Mouse (Mus musculus): Measurements from ENCODE around the gene Fut11. TPM values are rescaled to one million over a fixed set of nuclear protein-coding genes. Genes with fewer than 3 reads are reported as not detected.

The Fut11 gene
- polyA plus RNA-seq (2015; fragmentation: Nextera tagmentation; extraction: Ambion mirVana), result 13.0 and 13.7 TPM in 2 replicates

DNA sequence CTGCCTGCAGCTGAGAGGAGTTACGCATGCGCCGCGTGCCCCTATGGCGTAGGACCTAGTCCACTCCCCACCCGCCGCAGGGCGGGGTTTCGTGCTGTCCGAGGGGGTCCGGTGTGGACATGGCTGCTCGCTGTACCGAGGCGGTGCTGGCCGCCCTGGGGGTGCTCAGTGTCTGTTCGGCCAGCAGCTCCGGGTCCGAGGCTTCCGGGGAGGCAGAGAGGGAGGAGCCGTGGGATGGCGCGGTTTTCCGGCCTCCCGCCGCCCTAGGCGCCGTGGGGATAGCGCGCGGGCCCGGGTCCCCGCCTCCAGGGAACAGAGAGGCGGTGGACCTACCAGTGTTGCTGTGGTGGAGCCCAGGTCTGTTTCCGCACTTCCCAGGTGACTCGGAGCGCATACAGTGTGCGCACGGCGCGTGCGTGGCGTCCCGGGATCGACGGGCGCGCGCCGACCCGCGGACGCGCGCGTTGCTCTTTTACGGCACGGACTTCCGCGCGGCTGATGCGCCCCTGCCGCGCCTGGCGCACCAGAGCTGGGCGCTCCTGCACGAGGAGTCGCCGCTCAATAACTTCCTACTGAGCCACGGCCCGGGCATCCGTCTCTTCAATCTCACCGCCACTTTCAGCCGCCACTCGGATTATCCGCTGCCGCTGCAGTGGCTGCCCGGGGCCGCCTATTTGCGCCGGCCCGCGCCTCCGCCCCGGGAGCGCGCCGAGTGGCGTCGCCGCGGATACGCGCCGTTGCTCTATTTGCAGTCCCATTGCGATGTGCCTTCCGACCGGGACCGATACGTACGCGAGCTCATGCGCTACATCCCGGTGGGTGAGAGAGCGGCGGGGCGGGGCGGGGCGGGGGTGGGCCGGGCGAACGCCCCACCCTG, at the start of gene Fut11:
Fut11 (plus strand) TSS at position 85 of the 877 bp plus-strand sequence.
- ATAC-seq (ENCODE audit: low FRiP score, low TSS enrichment) (peak; percentile 91), DNase-seq (ENCODE audit: low spot score) (peak; percentile 88)
- WGBS, result under 1% methylated on average over 83 of the region's 111 CpGs
- no peaks in the 10 kb centered on the region for H3K27me3 ChIP-seq (ENCODE audit: control insufficient read depth, insufficient read depth, low read length)
- H3K36me3 ChIP-seq (ENCODE audit: control insufficient read depth, insufficient read depth, low read length), result peaks cover 29% of the 10 kb centered on the region
- H3K9ac ChIP-seq (ENCODE audit: low read length), result peak within 1 kb of the TSS; percentile 90
- H3K4me1 ChIP-seq (replicated peaks; ENCODE audit: control insufficient read depth, insufficient read depth), result peaks cover 6% of the 10 kb centered on the region
- peak within 1 kb of the TSS; percentile 98 for H3K27ac ChIP-seq (replicated peaks)
- no peaks in the 10 kb centered on the region for H3K9me3 ChIP-seq (ENCODE audit: control insufficient read depth, low read length)
- H3K4me2 ChIP-seq (replicated peaks; ENCODE audit: low read depth), result peak within 1 kb of the TSS; percentile 74
- TF ChIP-seq EP300 (optimal IDR thresholded peaks at IDR 0.05) (no peak), CTCF (IDR thresholded peaks at IDR 0.05; ENCODE audit: low read depth) (no peak)
- peak within 1 kb of the TSS; percentile 94 for H3K4me3 ChIP-seq (ENCODE audit: low read depth, low read length)

GRCm38 (mm10) chr14:20645547-20645946, 49.2 kb upstream of the Fut11 start:
- H3K4me3 ChIP-seq (ENCODE audit: low read depth, low read length), result no peak overlapping the region
- H3K27me3 ChIP-seq (ENCODE audit: control insufficient read depth, insufficient read depth, low read length), result no peaks in the 10 kb centered on the region
- H3K4me1 ChIP-seq (replicated peaks; ENCODE audit: control insufficient read depth, insufficient read depth), result no peaks in the 10 kb centered on the region
- H3K36me3 ChIP-seq (ENCODE audit: control insufficient read depth, insufficient read depth, low read length), result no peaks in the 10 kb centered on the region
- DNase-seq (ENCODE audit: low spot score) (no peak), ATAC-seq (ENCODE audit: low FRiP score, low TSS enrichment) (no peak)
- H3K4me2 ChIP-seq (replicated peaks; ENCODE audit: low read depth), result no peak overlapping the region
- H3K9ac ChIP-seq (ENCODE audit: low read length), result no peak overlapping the region
- no peak overlapping the region for H3K27ac ChIP-seq (replicated peaks)
- 39% methylated on average over 3 of the region's 3 CpGs for WGBS
- H3K9me3 ChIP-seq (ENCODE audit: control insufficient read depth, low read length), result no peaks in the 10 kb centered on the region
- TF ChIP-seq EP300 (optimal IDR thresholded peaks at IDR 0.05), result no peak
- peak; percentile 60 for TF ChIP-seq CTCF (IDR thresholded peaks at IDR 0.05; ENCODE audit: low read depth)

GRCm38 (mm10) chr14:20646381-20646780, 48.4 kb upstream of the Fut11 start:
- TF ChIP-seq EP300 (optimal IDR thresholded peaks at IDR 0.05), result no peak
- ATAC-seq (ENCODE audit: low FRiP score, low TSS enrichment) (no peak), DNase-seq (ENCODE audit: low spot score) (no peak)
- Histone ChIP-seq H3K4me3 (ENCODE audit: low read depth, low read length) (no peak overlapping the region), H3K27me3 (ENCODE audit: control insufficient read depth, insufficient read depth, low read length) (no peaks in the 10 kb centered on the region), H3K4me1 (replicated peaks; ENCODE audit: control insufficient read depth, insufficient read depth) (no peaks in the 10 kb centered on the region), H3K27ac (replicated peaks) (no peak overlapping the region), H3K9me3 (ENCODE audit: control insufficient read depth, low read length) (no peaks in the 10 kb centered on the region), H3K4me2 (replicated peaks; ENCODE audit: low read depth) (no peak overlapping the region), H3K36me3 (ENCODE audit: control insufficient read depth, insufficient read depth, low read length) (no peaks in the 10 kb centered on the region), H3K9ac (ENCODE audit: low read length) (no peak overlapping the region)

DNA sequence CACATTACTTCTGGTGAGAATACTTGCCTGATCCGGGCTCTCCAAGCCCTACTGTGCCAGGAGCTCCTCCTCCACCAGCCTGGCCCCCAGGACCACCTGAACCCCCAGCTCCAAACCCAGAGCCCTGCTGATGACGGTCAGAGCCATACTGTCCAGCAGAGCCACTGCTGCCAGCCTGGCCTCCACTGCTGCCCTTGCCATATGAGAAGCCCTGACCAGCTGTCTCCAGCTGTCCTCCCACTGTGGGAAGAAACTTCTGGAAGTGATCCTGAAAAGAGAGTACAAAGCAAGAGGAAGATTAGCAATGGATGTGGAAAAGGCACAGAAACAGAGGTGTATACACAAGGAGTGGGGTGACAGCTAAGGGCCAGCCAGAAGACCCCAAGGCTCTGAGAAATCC, 43.8 kb upstream of the Fut11 start:
- DNase-seq (ENCODE audit: low spot score), result no peak
- Histone ChIP-seq H3K4me2 (replicated peaks; ENCODE audit: low read depth) (no peak overlapping the region), H3K4me1 (replicated peaks; ENCODE audit: control insufficient read depth, insufficient read depth) (no peaks in the 10 kb centered on the region), H3K27me3 (ENCODE audit: control insufficient read depth, insufficient read depth, low read length) (no peaks in the 10 kb centered on the region), H3K27ac (replicated peaks) (no peak overlapping the region), H3K36me3 (ENCODE audit: control insufficient read depth, insufficient read depth, low read length) (no peaks in the 10 kb centered on the region), H3K9ac (ENCODE audit: low read length) (no peak overlapping the region), H3K9me3 (ENCODE audit: control insufficient read depth, low read length) (no peaks in the 10 kb centered on the region), H3K4me3 (ENCODE audit: low read depth, low read length) (no peak overlapping the region)
- 72% methylated on average over 2 of the region's 2 CpGs for WGBS
- TF ChIP-seq EP300 (optimal IDR thresholded peaks at IDR 0.05) (no peak), CTCF (IDR thresholded peaks at IDR 0.05; ENCODE audit: low read depth) (no peak)
- no peak for ATAC-seq (ENCODE audit: low FRiP score, low TSS enrichment)

- Histone ChIP-seq H3K27me3 (ENCODE audit: control insufficient read depth, insufficient read depth, low read length) (no peaks in the 10 kb centered on the region), H3K4me1 (replicated peaks; ENCODE audit: control insufficient read depth, insufficient read depth) (no peaks in the 10 kb centered on the region), H3K36me3 (ENCODE audit: control insufficient read depth, insufficient read depth, low read length) (no peaks in the 10 kb centered on the region), H3K27ac (replicated peaks) (no peak overlapping the region), H3K9ac (ENCODE audit: low read length) (no peak overlapping the region), H3K4me2 (replicated peaks; ENCODE audit: low read depth) (no peak overlapping the region), H3K9me3 (ENCODE audit: control insufficient read depth, low read length) (no peaks in the 10 kb centered on the region), H3K4me3 (ENCODE audit: low read depth, low read length) (no peak overlapping the region)
- DNase-seq (ENCODE audit: low spot score), result no peak
- no peak for TF ChIP-seq EP300 (optimal IDR thresholded peaks at IDR 0.05)
- 70% methylated on average over 4 of the region's 4 CpGs for WGBS
- ATAC-seq (ENCODE audit: low FRiP score, low TSS enrichment), result no peak
Measured at GRCm38 (mm10) chr14:20651722-20652256, 43.0 kb upstream of the Fut11 start.

Measured in stomach, postnatal 0 days (tissue).